Mouse (Mus musculus) embryonic fibroblast, embryonic 13.5 days (primary cell): ENCODE data around the gene Rex1bd.
A peak's percentile ranks its signal among the peaks of the same experiment; 100 is the strongest.

Experiments used
- CTCF ChIP-seq: IDR thresholded peaks from 2 replicates; pipeline ENCODE4 v1.5.1; 2011; ENCODE audit warnings: mild to moderate bottlenecking, control low read depth, low read length, moderate library complexity, borderline replicate concordance; ENCODE audit not compliant: insufficient read depth
- POLR2A ChIP-seq: IDR thresholded peaks from 2 replicates; pipeline ENCODE4 v1.6.1; 2011; ENCODE audit warnings: low read depth, mild to moderate bottlenecking, control low read depth, low read length, moderate library complexity

- TF ChIP-seq CTCF (peak; percentile 57), POLR2A (no peak)
Observed at GRCm38 (mm10) chr8:70503062-70503750, 3.3 kb downstream of the Rex1bd start.
